Mouse (Mus musculus): Measurements from ENCODE around the gene Itpr3. TPM values are rescaled to one million over a fixed set of nuclear protein-coding genes. Genes with fewer than 3 reads are reported as not detected.

Gene Itpr3
- polyA plus RNA-seq, 1 experiment = not detected

- peaks cover 23% of the 10 kb centered on the region for H3K4me1 ChIP-seq (ENCODE audit: control insufficient read depth, insufficient read depth, low read length)
- no peak overlapping the region for H3K27ac ChIP-seq (ENCODE audit: insufficient read depth, low read depth, low read length)
- TF ChIP-seq CTCF (IDR thresholded peaks at IDR 0.05; ENCODE audit: insufficient read depth, low read depth, low read length) (no peak), POLR2A (IDR thresholded peaks at IDR 0.05; ENCODE audit: insufficient read depth, low read depth, low read length) (no peak)
- 72% methylated on average over 7 of the region's 7 CpGs for WGBS
- H3K4me3 ChIP-seq (ENCODE audit: insufficient read depth, low read depth, low read length) = no peak overlapping the region
Measured at GRCm38 (mm10) chr17:27150871-27151270, 93.8 kb downstream of the Itpr3 start.

- no peak overlapping the region for H3K4me3 ChIP-seq (ENCODE audit: insufficient read depth, low read depth, low read length)
- peaks cover 24% of the 10 kb centered on the region for H3K4me1 ChIP-seq (ENCODE audit: control insufficient read depth, insufficient read depth, low read length)
- TF ChIP-seq CTCF (IDR thresholded peaks at IDR 0.05; ENCODE audit: insufficient read depth, low read depth, low read length) (no peak), POLR2A (IDR thresholded peaks at IDR 0.05; ENCODE audit: insufficient read depth, low read depth, low read length) (no peak)
- no peak overlapping the region for H3K27ac ChIP-seq (ENCODE audit: insufficient read depth, low read depth, low read length)
- WGBS = 72% methylated on average over 8 of the region's 8 CpGs
Measured at GRCm38 (mm10) chr17:27151411-27151810, 94.3 kb downstream of the Itpr3 start.

- Histone ChIP-seq H3K4me1 (ENCODE audit: control insufficient read depth, insufficient read depth, low read length) (peaks cover 25% of the 10 kb centered on the region), H3K4me3 (ENCODE audit: insufficient read depth, low read depth, low read length) (no peak overlapping the region), H3K27ac (ENCODE audit: insufficient read depth, low read depth, low read length) (no peak overlapping the region)
- TF ChIP-seq POLR2A (IDR thresholded peaks at IDR 0.05; ENCODE audit: insufficient read depth, low read depth, low read length) (no peak), CTCF (IDR thresholded peaks at IDR 0.05; ENCODE audit: insufficient read depth, low read depth, low read length) (no peak)
- 71% methylated on average over 8 of the region's 8 CpGs for WGBS
Measured at GRCm38 (mm10) chr17:27152976-27153723, 96.0 kb downstream of the Itpr3 start.

GRCm38 (mm10) chr17:27153773-27154193 is 96.7 kb downstream of the Itpr3 start:
- Histone ChIP-seq H3K4me1 (ENCODE audit: control insufficient read depth, insufficient read depth, low read length) (peaks cover 25% of the 10 kb centered on the region), H3K4me3 (ENCODE audit: insufficient read depth, low read depth, low read length) (no peak overlapping the region), H3K27ac (ENCODE audit: insufficient read depth, low read depth, low read length) (no peak overlapping the region)
- WGBS = 80% methylated on average over 9 of the region's 9 CpGs
- TF ChIP-seq CTCF (IDR thresholded peaks at IDR 0.05; ENCODE audit: insufficient read depth, low read depth, low read length) = no peak

- Histone ChIP-seq H3K27ac (ENCODE audit: insufficient read depth, low read depth, low read length) (no peak overlapping the region), H3K4me3 (ENCODE audit: insufficient read depth, low read depth, low read length) (no peak overlapping the region), H3K4me1 (ENCODE audit: control insufficient read depth, insufficient read depth, low read length) (peaks cover 25% of the 10 kb centered on the region)
- 85% methylated on average over 14 of the region's 14 CpGs for WGBS
- no peak for TF ChIP-seq POLR2A (IDR thresholded peaks at IDR 0.05; ENCODE audit: insufficient read depth, low read depth, low read length)
Measured at GRCm38 (mm10) chr17:27154256-27154655, 97.2 kb downstream of the Itpr3 start.

GRCm38 (mm10) chr17:27154881-27155280 is 97.8 kb downstream of the Itpr3 start:
- 96% methylated on average over 6 of the region's 6 CpGs for WGBS

GRCm38 (mm10) chr17:27155752-27156151 is 98.6 kb downstream of the Itpr3 start:
- peaks cover 25% of the 10 kb centered on the region for H3K4me1 ChIP-seq (ENCODE audit: control insufficient read depth, insufficient read depth, low read length)
- no peak overlapping the region for H3K27ac ChIP-seq (ENCODE audit: insufficient read depth, low read depth, low read length)
- TF ChIP-seq POLR2A (IDR thresholded peaks at IDR 0.05; ENCODE audit: insufficient read depth, low read depth, low read length) (no peak), CTCF (IDR thresholded peaks at IDR 0.05; ENCODE audit: insufficient read depth, low read depth, low read length) (no peak)
- 76% methylated on average over 8 of the region's 8 CpGs for WGBS
- no peak overlapping the region for H3K4me3 ChIP-seq (ENCODE audit: insufficient read depth, low read depth, low read length)

More at GRCm38 (mm10) chr17:27154881-27155280, 97.8 kb downstream of the Itpr3 start:
- Histone ChIP-seq H3K4me3 (ENCODE audit: insufficient read depth, low read depth, low read length) (no peak overlapping the region), H3K27ac (ENCODE audit: insufficient read depth, low read depth, low read length) (no peak overlapping the region), H3K4me1 (ENCODE audit: control insufficient read depth, insufficient read depth, low read length) (peaks cover 25% of the 10 kb centered on the region)
- no peak for TF ChIP-seq POLR2A (IDR thresholded peaks at IDR 0.05; ENCODE audit: insufficient read depth, low read depth, low read length)
- TF ChIP-seq CTCF (IDR thresholded peaks at IDR 0.05; ENCODE audit: insufficient read depth, low read depth, low read length) = no peak

GRCm38 (mm10) chr17:27158439-27158838 is 101.3 kb downstream of the Itpr3 start:
- WGBS = 92% methylated on average over 6 of the region's 6 CpGs
- H3K4me1 ChIP-seq (ENCODE audit: control insufficient read depth, insufficient read depth, low read length) = peaks cover 16% of the 10 kb centered on the region
- TF ChIP-seq POLR2A (IDR thresholded peaks at IDR 0.05; ENCODE audit: insufficient read depth, low read depth, low read length) = no peak
- no peak for TF ChIP-seq CTCF (IDR thresholded peaks at IDR 0.05; ENCODE audit: insufficient read depth, low read depth, low read length)
- H3K27ac ChIP-seq (ENCODE audit: insufficient read depth, low read depth, low read length) = no peak overlapping the region
- no peak overlapping the region for H3K4me3 ChIP-seq (ENCODE audit: insufficient read depth, low read depth, low read length)

- H3K27ac ChIP-seq (ENCODE audit: insufficient read depth, low read depth, low read length) = no peak overlapping the region
- H3K4me1 ChIP-seq (ENCODE audit: control insufficient read depth, insufficient read depth, low read length) = peaks cover 9% of the 10 kb centered on the region
- no peak overlapping the region for H3K4me3 ChIP-seq (ENCODE audit: insufficient read depth, low read depth, low read length)
- 94% methylated on average over 7 of the region's 7 CpGs for WGBS
- TF ChIP-seq CTCF (IDR thresholded peaks at IDR 0.05; ENCODE audit: insufficient read depth, low read depth, low read length) = no peak
- no peak for TF ChIP-seq POLR2A (IDR thresholded peaks at IDR 0.05; ENCODE audit: insufficient read depth, low read depth, low read length)
Measured at GRCm38 (mm10) chr17:27159169-27159568, 102.1 kb downstream of the Itpr3 start.

All from olfactory bulb, adult 2 months (tissue).